Comparison of ENCODE assay signal across 8 mouse cellular contexts in the genomic region with DNA sequence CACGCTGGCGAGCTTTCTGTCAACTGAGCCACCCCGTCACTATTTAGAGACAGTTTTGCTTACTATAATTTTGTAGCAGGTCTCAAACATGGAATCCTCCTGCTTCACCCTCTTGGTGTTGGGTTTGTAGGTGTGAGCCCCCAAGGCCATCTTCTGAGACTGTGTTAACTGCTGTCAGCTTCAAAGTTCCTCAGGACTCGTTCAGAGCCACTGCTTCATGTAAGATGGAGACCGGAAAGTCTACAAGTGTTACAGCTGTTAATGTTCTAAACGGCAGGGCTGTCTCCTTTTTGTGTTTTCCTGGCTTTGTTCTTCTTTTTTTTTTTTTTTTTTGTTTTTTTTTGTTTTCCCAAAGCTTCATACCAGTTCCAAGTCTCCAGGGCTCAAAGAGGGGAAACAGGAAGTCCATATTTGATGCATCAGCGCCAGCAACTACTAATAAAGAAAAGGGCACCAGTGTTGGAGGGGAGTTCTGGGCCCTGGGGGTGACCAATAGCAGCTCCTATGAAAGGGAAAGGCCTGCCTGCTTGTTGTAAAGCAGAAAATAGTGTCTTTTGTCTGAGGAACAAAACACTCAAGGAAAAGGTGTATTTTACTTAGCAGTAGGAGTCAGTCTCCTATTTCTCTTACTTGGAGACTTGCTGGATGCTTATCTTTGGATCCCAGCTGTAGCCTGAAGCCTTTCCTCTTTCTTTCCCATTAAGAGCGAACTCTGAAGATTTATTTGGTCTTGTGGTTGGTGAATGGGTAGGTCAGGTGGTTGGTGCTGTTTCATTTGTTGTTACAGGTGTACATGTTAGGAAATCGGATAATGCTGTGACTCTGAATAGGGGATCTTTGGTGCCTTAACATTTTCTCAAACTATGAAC. TPM values are rescaled to one million over a fixed set of nuclear protein-coding genes. Genes with fewer than 3 reads are reported as not detected.
DNase-seq lines count a peak whose midpoint lies in the region; ATAC-seq and TF ChIP-seq lines count a peak whose summit lies in the region.

No protein-coding gene starts in this region.

- 0 out of 2 replicates have a peak overlapping the region, but pooled peaks have one; percentile 11 for H3K27ac ChIP-seq in testis, adult 2 months (ENCODE audit: control insufficient read depth, insufficient read depth, low read depth, low read length)
- peak overlapping the region; percentile 72 for H3K27ac ChIP-seq in heart, embryonic 12.5 days (ENCODE audit: poor library complexity, severe bottlenecking)
- peak overlapping the region; percentile 14; the same call in 1 of the 2 replicates for H3K27ac ChIP-seq in limb, embryonic 10.5 days
- peak overlapping the region; percentile 57; the same call in 1 of the 2 replicates for H3K27ac ChIP-seq in stomach, embryonic 15.5 days

- peak overlapping the region; percentile 36; the same call in 1 of the 2 replicates for H3K9ac ChIP-seq in heart, embryonic 12.5 days
- no peak overlapping the region for H3K9ac ChIP-seq in stomach, embryonic 15.5 days

- no peaks in the 10 kb centered on the region for H3K9me3 ChIP-seq in heart, embryonic 12.5 days (replicated peaks)
- no peaks in the 10 kb centered on the region for H3K9me3 ChIP-seq in limb, embryonic 10.5 days (replicated peaks)
- H3K9me3 ChIP-seq in stomach, embryonic 15.5 days = no peaks in the 10 kb centered on the region

- TF ChIP-seq CTCF in testis, adult 2 months (IDR thresholded peaks at IDR 0.05; ENCODE audit: control insufficient read depth, insufficient read depth, insufficient replicate concordance, low read depth, low read length) = no peak

- H3K36me3 ChIP-seq in testis, adult 2 months (ENCODE audit: control insufficient read depth, insufficient read depth, low read length) = no peaks in the 10 kb centered on the region
- H3K36me3 ChIP-seq in heart, embryonic 12.5 days = peaks cover 10% of the 10 kb centered on the region; the same call in 1 of the 2 replicates
- peaks cover 45% of the 10 kb centered on the region for H3K36me3 ChIP-seq in limb, embryonic 10.5 days
- H3K36me3 ChIP-seq in stomach, embryonic 15.5 days = no peaks in the 10 kb centered on the region

- peak overlapping the region; percentile 20; the same call in 1 of the 2 replicates for H3K4me2 ChIP-seq in heart, embryonic 12.5 days
- no peak overlapping the region for H3K4me2 ChIP-seq in stomach, embryonic 15.5 days

- H3K4me3 ChIP-seq in testis, adult 2 months (ENCODE audit: control insufficient read depth, low read depth, low read length) = no peak overlapping the region
- no peak overlapping the region for H3K4me3 ChIP-seq in heart, embryonic 12.5 days
- H3K4me3 ChIP-seq in limb, embryonic 10.5 days = no peak overlapping the region
- no peak overlapping the region for H3K4me3 ChIP-seq in stomach, embryonic 15.5 days (replicated peaks)

- no peak for ATAC-seq in heart, embryonic 12.5 days (ENCODE audit: insufficient number of reproducible peaks, low FRiP score)
- no peak for ATAC-seq in stomach, embryonic 15.5 days (ENCODE audit: insufficient read depth, low FRiP score, low read depth)

- H3K27me3 ChIP-seq in testis, adult 2 months (ENCODE audit: control insufficient read depth, insufficient read depth, low read length) = no peaks in the 10 kb centered on the region
- H3K27me3 ChIP-seq in heart, embryonic 12.5 days (replicated peaks) = no peaks in the 10 kb centered on the region
- no peaks in the 10 kb centered on the region for H3K27me3 ChIP-seq in limb, embryonic 10.5 days (ENCODE audit: low read depth, poor library complexity, severe bottlenecking)
- no peaks in the 10 kb centered on the region for H3K27me3 ChIP-seq in stomach, embryonic 15.5 days (replicated peaks)

- H3K4me1 ChIP-seq in testis, adult 2 months (ENCODE audit: control insufficient read depth, insufficient read depth, low read length) = peaks cover 3% of the 10 kb centered on the region; the same call in 1 of the 2 replicates
- peaks cover 39% of the 10 kb centered on the region for H3K4me1 ChIP-seq in heart, embryonic 12.5 days (replicated peaks)
- H3K4me1 ChIP-seq in limb, embryonic 10.5 days = peaks cover 7% of the 10 kb centered on the region
- peaks cover 8% of the 10 kb centered on the region for H3K4me1 ChIP-seq in stomach, embryonic 15.5 days

- no peak for DNase-seq in testis, postnatal 10 days (ENCODE audit: low spot score)
- DNase-seq in limb, embryonic 10.5 days (ENCODE audit: low spot score) = no peak
- DNase-seq in urinary bladder, adult 18-20 months (ENCODE audit: low spot score in 2 of 2) = no peak
- DNase-seq in cerebellum, adult 9-10 months = no peak
- DNase-seq in spleen, postnatal 36 days (ENCODE audit: low spot score in 2 of 2) = no peak

- no peak for TF ChIP-seq POLR2A in testis, adult 2 months (IDR thresholded peaks at IDR 0.05; ENCODE audit: control insufficient read depth, low read depth, low read length)

- WGBS in heart, embryonic 12.5 days = 73% methylated on average over 9 of the region's 9 CpGs
- WGBS in limb, embryonic 10.5 days = 81% methylated on average over 9 of the region's 9 CpGs
- 69% methylated on average over 9 of the region's 9 CpGs for WGBS in stomach, embryonic 15.5 days

RNA-seq across cellular contexts. Expression of a gene that starts 14.3 kb away (rescaled TPM):
- 95.0 and 99.3 TPM in 2 replicates for polyA plus RNA-seq in testis, adult 2 months (2012; rRNA removed)
- 33.1 and 35.1 TPM in 2 replicates for polyA plus RNA-seq in heart, embryonic 12.5 days (2016; fragmentation: Nextera tagmentation; extraction: Ambion mirVana)
- polyA plus RNA-seq in limb, embryonic 10.5 days (2016; fragmentation: Nextera tagmentation; extraction: Ambion mirVana) = 42.1 and 44.8 TPM in 2 replicates
- 31.1 and 32.9 TPM in 2 replicates for polyA plus RNA-seq in stomach, embryonic 15.5 days (2015; fragmentation: Nextera tagmentation; extraction: Ambion mirVana)

RNA-seq across cellular contexts. Expression of a gene that starts 28.3 kb away (rescaled TPM):
- 5.4 and 5.8 TPM in 2 replicates for polyA plus RNA-seq in testis, adult 2 months (2012; rRNA removed)
- polyA plus RNA-seq in heart, embryonic 12.5 days (2016; fragmentation: Nextera tagmentation; extraction: Ambion mirVana) = 4.7 and 4.9 TPM in 2 replicates
- 5.7 and 6.4 TPM in 2 replicates for polyA plus RNA-seq in limb, embryonic 10.5 days (2016; fragmentation: Nextera tagmentation; extraction: Ambion mirVana)
- 5.5 and 5.8 TPM in 2 replicates for polyA plus RNA-seq in stomach, embryonic 15.5 days (2015; fragmentation: Nextera tagmentation; extraction: Ambion mirVana)

Comparison
In these comparisons a context has a peak if more than half of its experiments do, and no peak if none do; other contexts are left out.
1. H3K27ac ChIP-seq: peak in every context shown above with its lines; median percentile 72 in heart, embryonic 12.5 days; 57 in stomach, embryonic 15.5 days; 14 in limb, embryonic 10.5 days; 11 in testis, adult 2 months.